In the genomic region with DNA sequence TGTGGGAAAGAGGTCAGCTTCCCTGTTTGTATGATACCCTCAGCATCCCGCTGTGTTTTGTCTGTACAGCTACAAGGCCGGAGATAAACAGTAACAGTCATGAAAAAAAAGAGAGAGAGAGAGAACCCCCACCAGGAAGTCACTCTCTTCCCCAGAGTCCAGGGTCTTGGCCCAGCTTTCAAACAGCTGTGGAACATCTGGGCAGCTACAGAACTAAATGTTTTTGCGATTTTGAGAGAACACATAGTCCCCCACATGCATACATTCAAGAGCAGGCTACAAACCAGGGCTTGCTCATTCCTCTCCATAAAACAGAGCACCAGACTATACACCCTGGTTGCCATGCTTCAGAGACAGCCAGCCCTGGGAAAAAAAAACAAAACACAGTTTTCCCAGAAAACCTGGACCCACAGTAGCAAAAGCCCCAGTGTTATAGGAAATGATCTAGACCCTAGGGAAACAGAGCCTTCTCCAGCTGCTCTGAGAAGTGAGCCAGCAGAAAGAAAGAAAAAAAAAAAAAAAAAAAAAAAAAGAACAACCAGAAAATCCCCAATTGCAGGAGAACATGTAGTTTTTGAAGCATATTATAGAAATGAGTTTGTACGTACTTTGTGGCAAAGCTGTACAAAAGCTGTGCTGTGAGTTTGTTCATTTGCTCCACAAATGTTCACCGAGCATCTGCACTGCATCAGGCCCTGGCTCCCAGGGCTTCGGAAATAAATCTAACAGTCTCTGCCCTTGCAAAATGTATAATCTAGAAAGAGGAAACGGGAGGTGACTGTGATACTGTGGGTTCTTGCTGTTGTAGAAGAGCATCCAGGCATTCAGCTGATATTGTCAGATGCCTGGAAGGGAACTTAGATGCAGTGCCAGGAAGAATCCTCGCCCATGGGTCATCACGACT, we compare ENCODE assay signal across 9 mouse cellular contexts.
DNase-seq lines count a peak whose midpoint lies in the region; ATAC-seq lines count a peak whose summit lies in the region.
"Had no signal": no experiment of that assay in that cellular context is flagged by ENCODE, and none has a peak within 500 bp of the region (broad histone marks: within the 10 kb centered on the region; RNA-seq: fewer than 3 reads in every experiment).

No protein-coding gene starts in this region.

- ATAC-seq in kidney, embryonic 16.5 days (ENCODE audit: low FRiP score, low TSS enrichment), result peak; percentile 72
- no peak for ATAC-seq in neural tube, embryonic 15.5 days (ENCODE audit: low FRiP score)

- H3K9me3 ChIP-seq in kidney, embryonic 16.5 days (ENCODE audit: low read length), result no peaks in the 10 kb centered on the region
- H3K9me3 ChIP-seq in neural tube, embryonic 15.5 days (replicated peaks), result no peaks in the 10 kb centered on the region

- 56% methylated on average over 9 of the region's 9 CpGs for WGBS in kidney, embryonic 16.5 days
- 72% methylated on average over 9 of the region's 9 CpGs for WGBS in neural tube, embryonic 15.5 days

- peak overlapping the region; percentile 80 for H3K27ac ChIP-seq in kidney, embryonic 16.5 days (ENCODE audit: low read length)
- H3K27ac ChIP-seq in neural tube, embryonic 15.5 days (replicated peaks), result peak overlapping the region; percentile 54

- H3K27me3 ChIP-seq in kidney, embryonic 16.5 days (ENCODE audit: insufficient read depth, low read length), result no peaks in the 10 kb centered on the region
- H3K27me3 ChIP-seq in neural tube, embryonic 15.5 days (replicated peaks), result no peaks in the 10 kb centered on the region

- peak; percentile 23 for DNase-seq in kidney, adult 11 months
- DNase-seq in kidney, adult 8-10 months, result no peak
- peak; percentile 80 to 85 for DNase-seq in heart, adult 18-20 months
- DNase-seq in adrenal gland, adult (ENCODE audit: inconsistent age in 2 of 2, low spot score in 1 of 2), result no peak
- DNase-seq in ovary, postnatal 36 days (ENCODE audit: low spot score), result no peak
- no peak for DNase-seq in layer of hippocampus, postnatal 14 days (ENCODE audit: low spot score in 2 of 2)

- H3K4me3 ChIP-seq in kidney, embryonic 16.5 days (ENCODE audit: low read length), result no peak overlapping the region
- no peak overlapping the region for H3K4me3 ChIP-seq in neural tube, embryonic 15.5 days (replicated peaks)
- H3K4me3 ChIP-seq: myocyte had no signal

- 0 out of 2 replicates have a peak, but pooled peaks cover 3% of the 10 kb centered on the region for H3K36me3 ChIP-seq in kidney, embryonic 16.5 days (ENCODE audit: insufficient read depth, low read length)
- no peaks in the 10 kb centered on the region for H3K36me3 ChIP-seq in neural tube, embryonic 15.5 days

- H3K9ac ChIP-seq in kidney, embryonic 16.5 days (replicated peaks; ENCODE audit: low read length), result no peak overlapping the region
- no peak overlapping the region for H3K9ac ChIP-seq in neural tube, embryonic 15.5 days (replicated peaks)

- H3K4me1 ChIP-seq in kidney, embryonic 16.5 days (ENCODE audit: insufficient read depth, low read length), result peaks cover 22% of the 10 kb centered on the region
- H3K4me1 ChIP-seq in neural tube, embryonic 15.5 days, result peaks cover 13% of the 10 kb centered on the region

- H3K4me2 ChIP-seq in kidney, embryonic 16.5 days (replicated peaks; ENCODE audit: low read depth, low read length), result no peak overlapping the region
- H3K4me2 ChIP-seq in neural tube, embryonic 15.5 days, result no peak overlapping the region

Comparison
In these comparisons a context has a peak if more than half of its experiments do, and no peak if none do; other contexts are left out.
1. DNase-seq: peak in kidney, adult 11 months (single experiment) and heart, adult 18-20 months (2 of 2); none in kidney, adult 8-10 months (0 of 2), adrenal gland, adult (0 of 2), ovary, postnatal 36 days (single experiment) and layer of hippocampus, postnatal 14 days (0 of 2).